Mouse (Mus musculus) kidney, adult 2 months (tissue): ENCODE measurements around the gene Trim41.

Experiments used
- CTCF ChIP-seq: fragments of 200-500 bp; conservative IDR thresholded peaks from 2 replicates; pipeline ENCODE4 v1.5.1; 2011; ENCODE audit warnings: low read depth, mild to moderate bottlenecking, control low read depth, low read length, moderate library complexity, mixed read lengths; ENCODE audit not compliant: insufficient read depth, insufficient read length
- POLR2A ChIP-seq: fragments of 200-500 bp; IDR thresholded peaks from one replicate; pipeline ENCODE4 v1.6.1; 2011; ENCODE audit warnings: low read depth, low read length, control low read depth

DNA sequence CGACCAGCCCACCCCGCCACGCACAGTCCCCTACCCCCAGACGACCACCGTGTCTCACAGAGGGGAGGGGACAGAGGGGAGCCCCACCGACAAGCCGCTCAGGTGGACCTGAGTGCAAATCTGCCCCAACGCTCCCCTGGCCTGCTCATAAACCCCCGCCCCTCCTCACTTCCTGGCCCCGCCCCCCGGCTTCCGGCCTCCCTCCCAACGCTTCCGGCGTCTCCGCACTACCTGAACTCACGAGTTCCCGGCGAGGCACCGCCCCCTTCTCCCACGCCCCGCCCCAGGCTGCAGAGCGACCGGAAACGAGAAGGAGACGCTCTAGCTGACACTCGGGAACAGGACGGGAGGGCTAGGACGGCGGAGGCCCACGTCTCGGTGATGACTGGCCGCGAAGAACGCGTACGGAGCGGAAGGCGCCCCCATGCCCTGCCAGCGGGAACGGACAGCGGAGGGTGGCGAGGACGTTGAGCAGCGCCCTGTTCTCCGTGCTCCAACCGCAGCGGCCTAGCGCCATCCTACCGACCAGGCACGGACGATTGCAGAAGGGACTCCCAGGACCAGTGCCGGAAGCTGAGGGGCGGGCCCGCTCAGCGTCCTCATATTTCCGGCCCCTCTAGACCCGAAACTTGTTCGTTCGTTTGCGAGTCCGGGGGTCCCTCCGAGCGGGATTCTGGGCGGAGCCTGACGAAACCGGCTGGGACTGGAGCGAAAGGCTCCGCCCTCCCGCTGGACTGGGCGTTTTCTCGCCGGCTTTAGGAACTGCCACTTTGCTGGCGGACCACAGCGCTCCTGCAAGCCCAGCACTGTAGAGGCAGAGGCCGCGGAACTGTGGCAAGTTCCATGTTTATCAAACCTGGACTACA lies at the start of gene Trim41:
- TF ChIP-seq CTCF (no peak), POLR2A (peak; percentile 95)
